Mouse (Mus musculus) mature B cell (primary cell): ENCODE results near the gene Dusp21.

Experiments
- in situ Hi-C: fragments of 300-500 bp; cut with MboI; formaldehyde crosslinking; loops from 2 replicates; pipeline ENCODE4 v1.14.3; 2019

Gene Dusp21

GRCm38 (mm10) chrX:18145557-18145956 is at the start of gene Dusp21:
Dusp21 (plus strand) TSS chrX:18145857.
- in situ Hi-C loops, result no loop called here

GRCm38 (mm10) chrX:18160734-18161442 is 15.2 kb downstream of the Dusp21 start:
- in situ Hi-C loops, result loop anchor here (25.0 kb wide), 1 partner anchor 599 kb away; the partner anchor contains the start of gene Fundc1

DNA sequence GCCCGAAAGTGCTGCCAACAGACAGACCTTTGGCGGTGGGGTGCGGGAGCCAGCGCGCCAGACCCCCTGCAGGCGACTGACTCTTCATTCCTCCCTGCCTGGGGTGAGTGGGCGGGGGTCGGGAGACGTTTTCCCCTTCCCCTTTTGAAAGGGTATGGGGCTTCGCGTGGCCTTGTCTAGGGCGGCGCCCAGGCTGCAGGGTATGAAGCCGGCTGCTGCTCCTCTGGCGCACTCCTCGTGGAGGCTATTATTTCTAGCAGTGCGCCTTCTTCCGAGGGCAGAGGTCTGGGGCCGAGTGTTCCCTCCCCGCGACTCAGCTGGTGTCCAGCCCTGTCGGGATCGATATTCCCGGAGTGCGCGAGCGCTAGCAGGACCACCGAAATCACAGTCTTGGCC is 16.1 kb downstream of the Dusp21 start:
- in situ Hi-C loops, result loop anchor here (25.0 kb wide), 1 partner anchor 599 kb away; the partner anchor contains the start of gene Fundc1

DNA sequence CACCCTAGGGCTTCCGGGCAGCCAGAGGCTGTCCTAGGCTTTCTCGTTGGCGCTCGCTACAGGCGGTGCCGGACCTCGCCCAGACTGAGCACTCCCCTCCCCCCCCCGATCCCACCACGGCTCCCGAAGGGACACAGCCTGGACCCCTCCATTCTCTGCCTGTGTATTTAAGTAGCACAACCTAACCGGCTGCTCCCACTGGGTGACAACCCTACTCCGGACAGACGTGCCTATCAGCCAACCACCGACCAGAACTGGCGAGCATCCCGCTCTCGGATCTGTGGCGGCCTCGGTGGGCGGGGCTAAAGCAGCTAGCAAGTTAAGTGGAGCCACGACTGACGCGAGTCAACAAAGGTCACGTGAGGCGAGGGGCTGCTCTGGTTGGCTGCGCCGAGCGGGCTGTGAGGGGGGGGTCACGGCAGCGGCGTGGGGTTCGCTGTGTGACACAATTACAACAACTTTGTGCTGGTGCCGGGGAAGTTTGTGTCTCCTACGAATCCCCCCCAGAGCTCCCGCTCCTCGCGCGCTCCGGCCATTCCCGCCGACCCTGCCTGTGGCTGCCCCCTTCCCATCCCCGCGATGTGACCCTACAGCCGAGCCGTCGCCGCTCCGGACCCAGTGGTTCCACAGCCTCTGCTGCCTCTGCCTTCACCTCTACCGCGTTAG is 16.7 kb downstream of the Dusp21 start, which contains the start of gene Kdm6a:
Kdm6a (plus strand) TSS at position 384 of the 666 bp plus-strand sequence.
- in situ Hi-C loops, result loop anchor here (25.0 kb wide), 1 partner anchor 600 kb away; the partner anchor contains the start of gene Fundc1

GRCm38 (mm10) chrX:18162861-18163731 is 17.4 kb downstream of the Dusp21 start:
- in situ Hi-C loops, result loop anchor here (25.0 kb wide), 1 partner anchor 601 kb away; the partner anchor contains the start of gene Fundc1

GRCm38 (mm10) chrX:18163917-18164624 is 18.4 kb downstream of the Dusp21 start:
- in situ Hi-C loops, result loop anchor here (25.0 kb wide), 1 partner anchor 602 kb away; the partner anchor contains the start of gene Fundc1

DNA sequence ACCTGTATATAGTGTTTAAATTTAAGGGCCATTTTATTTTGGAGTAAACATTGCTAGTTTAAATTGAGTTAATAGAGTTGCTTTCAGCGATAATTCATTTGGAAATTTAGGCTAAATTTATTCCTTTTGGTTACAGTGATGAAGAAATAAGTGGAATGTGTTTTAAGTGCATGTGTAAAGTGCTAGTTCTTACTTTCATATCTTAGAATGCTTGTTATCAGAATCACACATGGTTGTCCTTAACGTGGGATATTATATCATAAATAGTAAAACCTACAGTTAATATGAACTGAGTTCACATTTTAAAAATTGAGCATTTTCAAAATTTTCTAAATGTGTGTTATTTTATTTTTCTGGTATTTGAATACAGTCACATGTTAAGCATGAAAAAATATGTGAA is 19.5 kb downstream of the Dusp21 start:
- in situ Hi-C loops, result loop anchor here (25.0 kb wide), 1 partner anchor 603 kb away; the partner anchor contains the start of gene Fundc1

DNA sequence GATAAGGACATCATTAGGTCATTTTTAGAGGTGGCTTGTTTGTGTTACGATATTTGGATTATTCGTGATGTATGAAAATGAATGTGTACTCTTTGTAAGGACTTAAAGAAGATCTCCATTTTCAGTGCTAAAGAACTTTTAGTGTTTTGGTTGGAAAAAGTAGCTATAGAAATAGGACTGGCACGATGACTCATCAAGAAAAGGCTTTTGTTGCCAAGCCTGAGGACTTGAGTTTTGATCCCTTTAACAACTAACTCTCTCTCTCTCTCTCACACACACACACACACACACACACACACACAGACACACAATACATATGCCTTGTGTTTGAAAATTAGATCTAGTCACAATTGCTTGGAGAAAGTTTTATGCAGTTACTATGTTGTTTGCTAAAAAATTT is 21.3 kb downstream of the Dusp21 start:
- in situ Hi-C loops, result loop anchor here (25.0 kb wide), 1 partner anchor 605 kb away; the partner anchor contains the start of gene Fundc1

DNA sequence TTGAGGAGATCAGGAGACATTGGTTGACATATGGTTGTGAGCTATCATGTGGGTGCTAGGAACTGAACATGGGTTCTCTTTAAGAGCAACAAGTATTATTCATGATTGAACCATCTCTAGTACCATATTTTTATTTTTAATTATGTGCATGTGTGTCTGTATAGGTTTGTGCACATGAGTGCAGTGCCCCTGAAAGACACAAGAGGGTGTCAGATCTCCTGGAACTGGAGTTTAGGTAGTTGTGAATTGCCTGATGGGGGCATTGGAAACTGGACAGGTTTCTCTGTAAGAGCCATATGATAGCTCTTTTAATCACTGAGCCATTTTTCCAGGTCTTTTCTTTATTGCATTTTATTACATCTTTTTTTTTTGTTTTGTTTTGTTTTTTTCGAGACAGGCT is 23.3 kb downstream of the Dusp21 start:
- in situ Hi-C loops, result loop anchor here (25.0 kb wide), 1 partner anchor 607 kb away; the partner anchor contains the start of gene Fundc1

DNA sequence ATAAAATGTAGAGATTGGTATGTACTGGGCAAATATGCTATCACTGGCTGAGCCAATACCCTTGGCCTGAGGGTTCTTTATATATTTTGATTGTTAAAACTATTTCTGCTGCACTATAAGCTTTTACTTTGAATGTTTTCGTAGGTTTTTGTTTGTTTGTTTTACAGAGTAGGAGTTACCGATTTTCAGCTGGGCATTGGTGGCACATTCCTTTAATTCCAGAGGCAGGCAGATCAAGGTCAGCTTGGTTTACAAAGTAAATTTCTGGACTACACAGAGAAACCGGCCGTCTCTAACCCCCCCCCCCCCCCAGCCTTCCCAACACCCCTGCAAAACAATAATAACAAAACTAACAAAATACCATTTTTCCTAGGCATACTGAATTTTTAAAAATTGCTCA is 29.2 kb downstream of the Dusp21 start:
- in situ Hi-C loops, result loop anchor here (25.0 kb wide), 1 partner anchor 613 kb away; the partner anchor contains the start of gene Fundc1

GRCm38 (mm10) chrX:18177803-18178202 is 32.1 kb downstream of the Dusp21 start:
- in situ Hi-C loops, result no loop called here

- in situ Hi-C loops, result no loop called here
Measured at GRCm38 (mm10) chrX:18179492-18179891, 33.8 kb downstream of the Dusp21 start.

DNA sequence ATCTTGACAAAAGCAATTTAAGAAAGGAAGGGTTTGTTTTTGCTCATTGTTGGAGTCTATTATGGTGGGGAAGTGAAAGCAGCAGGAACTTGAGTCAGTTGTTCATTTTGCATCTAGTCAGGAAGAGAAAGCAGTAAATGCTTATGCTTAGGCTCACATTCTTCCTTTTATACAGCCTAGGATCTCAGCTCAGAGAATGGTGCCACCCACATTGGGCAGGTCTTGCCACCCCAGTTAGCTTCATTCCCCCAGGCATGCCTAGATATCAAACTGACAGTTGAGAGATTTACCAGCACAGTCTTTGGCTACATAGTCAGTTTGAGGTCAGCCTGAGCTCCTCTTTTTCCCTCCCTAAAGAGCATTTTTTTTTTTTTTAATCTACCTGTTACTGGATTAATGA is 41.5 kb downstream of the Dusp21 start:
- in situ Hi-C loops, result no loop called here

DNA sequence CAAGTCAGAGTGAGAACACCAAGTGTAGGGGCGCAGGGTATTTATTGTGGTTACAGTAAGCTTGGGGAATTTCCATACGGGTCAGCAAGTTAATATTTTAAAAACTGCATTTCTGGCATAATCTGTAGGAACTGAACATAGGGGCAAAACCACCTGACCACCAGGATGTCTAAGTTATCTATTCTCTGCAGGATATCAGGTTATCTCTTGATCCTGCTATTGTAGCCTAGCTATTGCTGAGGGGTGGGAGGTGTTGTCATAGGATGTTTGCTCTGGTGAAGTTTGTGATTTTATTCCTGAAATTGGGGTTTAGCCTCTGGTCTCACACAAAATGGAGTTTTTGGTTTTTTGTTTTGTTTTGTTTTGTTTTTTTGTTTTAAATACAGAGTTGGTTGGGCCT is 42.6 kb downstream of the Dusp21 start:
- in situ Hi-C loops, result no loop called here
